Mouse (Mus musculus) embryo, embryonic 11 days (tissue): ENCODE measurements around the gene Sertm1.
A peak's percentile ranks its signal among the peaks of the same experiment; 100 is the strongest.

Source experiments
- DNase-seq: peaks from one replicate; pipeline ENCODE4 v3.0.0-alpha.2; 2015

Gene Sertm1

GRCm38 (mm10) chr3:54915643-54916071, at the start of gene Sertm1:
Gene Sertm1 (minus strand): TSS chr3:54915887.
- peak; percentile 88 for DNase-seq

- no peak for DNase-seq
These were observed 49.3 kb upstream of the Sertm1 start for GRCm38 (mm10) chr3:54964948-54965506.

- no peak for DNase-seq
These were observed 27.6 kb upstream of the Sertm1 start for GRCm38 (mm10) chr3:54943067-54943810.

- DNase-seq = no peak
These were observed 18.8 kb upstream of the Sertm1 start for GRCm38 (mm10) chr3:54934535-54934934.

- no peak for DNase-seq
These were observed 16.9 kb upstream of the Sertm1 start for GRCm38 (mm10) chr3:54932599-54932998.

GRCm38 (mm10) chr3:54920425-54920824, 4.7 kb upstream of the Sertm1 start:
- DNase-seq = no peak

- DNase-seq = peak; percentile 43
These were observed 643 bp downstream of the Sertm1 start for GRCm38 (mm10) chr3:54914845-54915642.

- no peak for DNase-seq
These were observed 6.8 kb downstream of the Sertm1 start for GRCm38 (mm10) chr3:54908878-54909277.

- no peak for DNase-seq
These were observed 17.7 kb downstream of the Sertm1 start for GRCm38 (mm10) chr3:54897974-54898373.

GRCm38 (mm10) chr3:54894891-54895290, 20.8 kb downstream of the Sertm1 start:
- no peak for DNase-seq

- no peak for DNase-seq
These were observed 23.5 kb downstream of the Sertm1 start for GRCm38 (mm10) chr3:54892218-54892617.

GRCm38 (mm10) chr3:54886501-54886900, 29.2 kb downstream of the Sertm1 start:
- no peak for DNase-seq
